ENCODE assay signal across 15 mouse cellular contexts in genomic region chr6:91549621-91550020, GRCm38 (mm10). TPM values are rescaled to one million over a fixed set of nuclear protein-coding genes. Genes with fewer than 3 reads are reported as not detected.
A peak's percentile ranks its signal among the peaks of the same experiment; 100 is the strongest.
DNase-seq lines count a peak whose midpoint lies in the region; ATAC-seq and TF ChIP-seq lines count a peak whose summit lies in the region.
"Had no signal": no experiment of that assay in that cellular context is flagged by ENCODE, and none has a peak within 500 bp of the region (broad histone marks: within the 10 kb centered on the region; RNA-seq: fewer than 3 reads in every experiment).

No protein-coding gene starts in this region.

- ATAC-seq in lung, postnatal 0 days, result peak; percentile 89
- no peak for ATAC-seq in erythroblast, adult 5-6 weeks (replicated peaks; ENCODE audit: low FRiP score, poor library complexity, severe bottlenecking)
- ATAC-seq: midbrain, embryonic 16.5 days had no signal

- TF ChIP-seq EP300 in lung, postnatal 0 days (IDR thresholded peaks at IDR 0.05), result peak; percentile 82

- TF ChIP-seq CTCF in lung, postnatal 0 days (IDR thresholded peaks at IDR 0.05), result no peak

- H3K4me2 ChIP-seq in lung, postnatal 0 days (replicated peaks; ENCODE audit: low read depth, low read length), result no peak overlapping the region

- 26% methylated on average over 5 of the region's 5 CpGs for WGBS in limb, embryonic 10.5 days
- WGBS in lung, postnatal 0 days, result 48% methylated on average over 5 of the region's 5 CpGs

- no peak overlapping the region for H3K4me3 ChIP-seq in limb, embryonic 10.5 days
- H3K4me3 ChIP-seq in lung, postnatal 0 days (ENCODE audit: low read depth, low read length), result no peak overlapping the region
- H3K4me3 ChIP-seq: left cerebral cortex, adult 2 months had no signal

- no peak overlapping the region for H3K27ac ChIP-seq in limb, embryonic 10.5 days
- no peak overlapping the region; the same call in 1 of the 2 replicates for H3K27ac ChIP-seq in lung, postnatal 0 days (ENCODE audit: low read length)
- H3K27ac ChIP-seq: left cerebral cortex, adult 2 months; macrophage had no signal

- no peaks in the 10 kb centered on the region for H3K9me3 ChIP-seq in limb, embryonic 10.5 days (replicated peaks)
- no peaks in the 10 kb centered on the region for H3K9me3 ChIP-seq in lung, postnatal 0 days (ENCODE audit: low read length)

- no peaks in the 10 kb centered on the region for H3K27me3 ChIP-seq in limb, embryonic 10.5 days (ENCODE audit: low read depth, poor library complexity, severe bottlenecking)
- no peaks in the 10 kb centered on the region for H3K27me3 ChIP-seq in lung, postnatal 0 days (replicated peaks; ENCODE audit: insufficient read depth, low read length)

- DNase-seq in gastrocnemius, postnatal 25 days, result peak; percentile 15
- no peak for DNase-seq in gastrocnemius, adult 8-10 months (ENCODE audit: low spot score in 2 of 2)
- DNase-seq in embryo, embryonic 11 days, result peak; percentile 71
- peak; percentile 78 for DNase-seq in limb, embryonic 10.5 days (ENCODE audit: low spot score)
- peak; percentile 65 for DNase-seq in lung, postnatal 0 days (ENCODE audit: low spot score)
- no peak for DNase-seq in cerebellum, adult 8-10 months
- DNase-seq in testis, postnatal 10 days (ENCODE audit: low spot score), result no peak
- DNase-seq: heart, adult 11 months; heart, postnatal 10 days; kidney, postnatal 25 days; thymus, adult 18-20 months had no signal

- no peaks in the 10 kb centered on the region for H3K36me3 ChIP-seq in limb, embryonic 10.5 days
- no peaks in the 10 kb centered on the region for H3K36me3 ChIP-seq in lung, postnatal 0 days (ENCODE audit: insufficient read depth, low read length)

- peaks cover 28% of the 10 kb centered on the region for H3K4me1 ChIP-seq in limb, embryonic 10.5 days
- H3K4me1 ChIP-seq in lung, postnatal 0 days (ENCODE audit: insufficient read depth, low read depth, low read length), result no peaks in the 10 kb centered on the region

- H3K9ac ChIP-seq in lung, postnatal 0 days (replicated peaks; ENCODE audit: low read depth), result no peak overlapping the region

RNA-seq across cellular contexts. Expression of gene Lsm3, which starts 33.9 kb away (rescaled TPM):
- 10 to 100 TPM; 35.6 to 36.4 TPM for total RNA-seq in gastrocnemius, postnatal 25 days (2021)
- total RNA-seq in gastrocnemius, adult 8-10 months (2022), result 10 to 100 TPM; 22.9 to 26.5 (median 24.0) TPM
- polyA plus RNA-seq in limb, embryonic 10.5 days (2016; fragmentation: Nextera tagmentation; extraction: Ambion mirVana), result 460 and 503 TPM in 2 replicates
- polyA plus RNA-seq in lung, postnatal 0 days (2015; fragmentation: Nextera tagmentation; extraction: Ambion mirVana), result 94.1 and 101 TPM in 2 replicates
- 12.7 and 17.1 TPM in 2 replicates for total RNA-seq in erythroblast, adult 5-6 weeks (2015; ENCODE audit: low replicate concordance)
- 41.5 and 78.4 TPM in 2 replicates for total RNA-seq in erythroblast, adult 5-6 weeks (2017; ENCODE audit: low replicate concordance)

RNA-seq across cellular contexts. Expression of gene Xpc, which starts 33.9 kb away (rescaled TPM):
- total RNA-seq in gastrocnemius, postnatal 25 days (2021), result 1 to 10 TPM; 6.4 to 6.9 TPM
- total RNA-seq in gastrocnemius, adult 8-10 months (2022), result 1 to 10 TPM; 6.4 to 9.5 (median 8.2) TPM
- polyA plus RNA-seq in limb, embryonic 10.5 days (2016; fragmentation: Nextera tagmentation; extraction: Ambion mirVana), result 25.0 and 27.0 TPM in 2 replicates
- polyA plus RNA-seq in lung, postnatal 0 days (2015; fragmentation: Nextera tagmentation; extraction: Ambion mirVana), result 18.5 and 18.6 TPM in 2 replicates
- total RNA-seq in erythroblast, adult 5-6 weeks (2015; ENCODE audit: low replicate concordance), result 5.2 and 6.7 TPM in 2 replicates
- total RNA-seq in erythroblast, adult 5-6 weeks (2017; ENCODE audit: low replicate concordance), result 9.1 and 14.7 TPM in 2 replicates

Comparison
In these comparisons a context has a peak if more than half of its experiments do, and no peak if none do; other contexts are left out.
1. DNase-seq: peak in gastrocnemius, postnatal 25 days (single experiment), embryo, embryonic 11 days (single experiment), limb, embryonic 10.5 days (single experiment) and lung, postnatal 0 days (single experiment); none in gastrocnemius, adult 8-10 months (0 of 2), cerebellum, adult 8-10 months (single experiment) and testis, postnatal 10 days (single experiment).